Mouse (Mus musculus) frontal cortex, adult (tissue): ENCODE data around the gene Diras1.
"Not testable (repeated sequence)": the region's sequence is repeated elsewhere in the genome, so short reads cannot be mapped to it uniquely, and the experiment has no call there.

ENCODE experiments used
- ATAC-seq: cut with Nextera tagmentation; 2 replicates; pipeline ENCODE4 v1.9.2; 2017; ENCODE audit warnings: mild to moderate bottlenecking, moderate library complexity, mixed read lengths; ENCODE audit not compliant: low TSS enrichment

The Diras1 gene

GRCm38 (mm10) chr10:81025639-81026275 lies at the start of gene Diras1:
Diras1 (minus strand) TSS chr10:81025662.
- no peak for ATAC-seq

DNA sequence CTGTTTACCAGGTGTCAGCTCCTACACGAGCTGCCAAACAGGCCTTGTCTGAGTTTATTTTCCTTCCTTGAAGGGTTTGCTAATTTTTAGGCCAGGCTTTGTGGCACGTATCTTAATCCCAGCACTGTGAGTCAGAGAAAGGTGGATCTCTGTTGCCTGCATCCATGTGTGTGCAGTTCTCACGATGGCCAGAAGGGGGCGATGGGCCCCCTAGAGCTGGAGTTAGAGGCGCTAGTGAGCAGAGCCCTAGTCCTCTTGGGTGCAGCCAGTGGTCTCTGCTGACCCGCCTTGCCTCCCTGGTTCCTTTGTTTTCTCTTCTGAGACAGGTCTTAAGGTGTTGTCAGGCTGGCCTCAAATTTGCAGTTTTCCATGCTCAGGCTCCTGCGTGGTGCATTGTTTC lies 48.0 kb upstream of the Diras1 start:
- no peak for ATAC-seq

DNA sequence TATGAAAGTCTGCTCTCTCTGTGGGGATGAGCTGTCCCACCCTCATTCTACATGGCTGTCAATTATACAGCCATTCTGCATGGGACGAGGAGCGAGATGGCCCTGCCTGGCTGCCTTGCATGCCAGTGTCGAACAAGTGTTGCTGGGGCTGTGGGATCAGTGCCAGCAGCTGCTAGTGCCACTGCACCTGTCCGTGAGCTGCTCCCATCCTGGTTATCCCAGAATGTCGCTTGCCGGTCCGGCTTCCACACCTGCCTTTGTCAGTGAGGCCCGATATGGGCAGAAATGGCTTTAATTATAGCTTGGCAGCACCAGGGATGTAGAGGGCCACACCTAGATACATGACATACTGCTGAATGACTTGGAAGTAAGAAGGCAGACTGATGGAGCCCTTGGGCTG lies 46.8 kb upstream of the Diras1 start:
- ATAC-seq, result no peak

- peak; percentile 98 for ATAC-seq
Measured at GRCm38 (mm10) chr10:81069836-81070235, 44.4 kb upstream of the Diras1 start, which contains the start of gene Thop1. Thop1 (plus strand) TSS chr10:81070035.

- no peak for ATAC-seq
Measured at GRCm38 (mm10) chr10:81068706-81069105, 43.2 kb upstream of the Diras1 start.

DNA sequence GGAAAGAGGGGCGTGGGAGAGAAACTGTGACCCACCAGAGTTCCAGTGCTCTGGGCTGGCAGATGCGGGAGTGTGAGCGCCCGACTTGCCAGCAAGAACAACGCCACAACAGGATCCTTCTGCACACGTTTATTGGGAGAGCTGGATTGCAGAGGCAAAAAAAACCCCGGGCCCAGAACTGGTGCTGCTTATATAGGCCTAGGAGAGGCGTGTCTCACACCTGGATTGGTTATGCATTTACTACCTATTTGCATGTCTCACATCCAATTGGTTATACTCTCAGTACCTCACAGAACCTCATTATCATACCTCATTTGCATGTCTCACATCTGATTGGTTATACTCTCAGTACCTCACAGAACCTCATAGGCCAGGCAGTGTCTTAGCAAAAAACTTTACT lies 39.1 kb upstream of the Diras1 start:
- ATAC-seq, result not testable (repeated sequence)

DNA sequence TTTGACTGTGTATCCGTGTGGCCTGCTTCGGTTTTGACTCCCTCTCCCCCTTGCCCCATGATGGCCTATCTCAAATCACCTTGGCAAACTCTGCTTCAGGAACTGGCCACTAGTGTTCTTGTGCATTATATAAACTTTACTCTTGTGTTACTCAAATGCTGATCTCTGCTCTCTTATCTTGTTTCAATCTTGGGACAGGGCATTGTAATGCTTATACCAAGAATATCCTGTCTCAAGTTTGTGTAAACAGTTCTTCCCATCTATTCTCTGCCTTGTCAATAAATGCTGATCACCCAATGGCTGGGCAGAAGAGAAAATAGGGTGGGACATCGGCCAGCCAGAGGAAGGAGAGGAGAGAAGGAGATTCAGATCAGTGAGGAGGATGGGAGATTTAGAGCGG lies 37.2 kb upstream of the Diras1 start:
- no peak for ATAC-seq

DNA sequence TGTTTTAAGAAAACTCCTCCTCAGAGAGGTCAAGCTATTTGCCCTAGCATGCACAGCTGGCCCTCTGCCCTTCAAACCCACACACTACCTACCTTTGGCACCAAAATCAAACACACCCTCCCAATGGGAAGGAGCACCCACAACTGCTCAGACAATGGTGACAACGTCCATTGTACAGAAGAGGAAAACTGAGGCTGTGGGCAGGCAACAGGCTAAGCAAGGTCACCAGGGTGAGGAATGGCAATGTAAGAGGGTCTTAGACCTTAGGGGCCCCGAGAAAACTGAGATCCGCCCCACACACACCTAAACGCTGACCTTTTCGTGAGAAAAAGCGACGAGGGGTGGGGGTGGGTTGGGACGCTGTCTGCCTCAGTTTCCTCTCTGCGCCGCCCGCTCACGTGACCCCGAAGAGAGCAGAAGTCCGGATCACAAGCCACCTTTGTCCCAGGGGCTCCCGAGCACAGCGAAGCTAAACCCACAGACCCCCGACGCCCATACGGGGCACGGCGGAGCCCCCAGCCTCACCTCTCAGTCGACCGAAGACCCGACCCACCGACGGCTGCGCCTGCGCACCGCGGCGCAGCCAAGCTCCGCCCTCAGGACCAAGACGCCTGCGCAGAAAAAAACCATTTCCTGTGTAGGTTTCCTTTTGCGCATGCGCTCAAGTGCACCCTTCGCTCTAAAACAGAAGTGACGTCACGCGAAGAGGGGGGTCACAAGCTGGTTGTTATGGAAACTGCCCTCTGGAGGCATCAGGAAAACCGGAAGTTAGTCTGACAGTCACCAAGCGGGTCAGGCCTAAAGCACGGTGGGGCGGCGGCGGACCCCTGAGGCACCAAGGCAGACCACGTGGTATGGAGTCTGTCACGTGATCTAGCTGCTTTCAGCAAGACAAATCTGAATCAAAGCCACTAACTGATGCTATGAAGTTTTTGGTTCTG lies 34.4 kb upstream of the Diras1 start, which contains the start of gene Sgta:
Sgta (minus strand) TSS at position 579 of the 941 bp plus-strand sequence.
- ATAC-seq, result peak; percentile 99

GRCm38 (mm10) chr10:81058896-81059295 lies 33.4 kb upstream of the Diras1 start:
- ATAC-seq, result no peak

DNA sequence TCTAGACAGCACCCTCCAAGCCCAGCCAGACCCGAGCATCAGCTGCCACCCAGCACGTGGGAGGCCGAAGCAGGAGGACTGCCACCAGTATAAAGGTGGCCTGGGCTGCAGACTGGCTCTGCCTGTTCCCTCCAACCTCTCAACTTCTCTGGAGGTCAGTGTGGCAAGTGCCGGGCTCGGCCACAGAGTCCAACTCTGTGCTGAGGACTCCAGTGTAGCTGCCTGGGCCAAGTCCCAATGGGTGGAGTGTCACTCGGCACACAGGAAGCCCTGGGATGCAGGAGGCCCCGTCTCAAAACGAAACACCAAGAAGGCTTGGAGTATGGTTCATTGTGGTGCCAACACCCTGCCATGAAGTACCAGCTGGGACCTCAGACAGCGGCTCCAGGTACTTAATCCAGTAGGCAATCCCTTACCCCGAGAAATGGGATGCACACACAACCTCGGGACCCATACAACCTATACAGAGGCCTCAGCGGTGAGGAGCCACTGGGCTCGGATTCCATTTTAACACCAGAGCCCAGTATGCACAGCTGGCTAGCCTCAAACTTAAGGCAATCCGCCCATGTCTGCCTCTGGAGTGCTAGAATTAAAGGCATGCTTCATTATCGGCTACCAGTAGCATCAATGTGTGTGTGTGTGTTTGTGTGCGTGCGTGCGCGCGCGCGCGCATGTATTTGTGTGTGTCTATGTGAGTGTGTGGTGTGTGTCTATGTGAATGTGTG lies 32.1 kb upstream of the Diras1 start:
- ATAC-seq, result no peak

GRCm38 (mm10) chr10:81055802-81056340 lies 30.4 kb upstream of the Diras1 start:
- ATAC-seq, result not testable (repeated sequence)

DNA sequence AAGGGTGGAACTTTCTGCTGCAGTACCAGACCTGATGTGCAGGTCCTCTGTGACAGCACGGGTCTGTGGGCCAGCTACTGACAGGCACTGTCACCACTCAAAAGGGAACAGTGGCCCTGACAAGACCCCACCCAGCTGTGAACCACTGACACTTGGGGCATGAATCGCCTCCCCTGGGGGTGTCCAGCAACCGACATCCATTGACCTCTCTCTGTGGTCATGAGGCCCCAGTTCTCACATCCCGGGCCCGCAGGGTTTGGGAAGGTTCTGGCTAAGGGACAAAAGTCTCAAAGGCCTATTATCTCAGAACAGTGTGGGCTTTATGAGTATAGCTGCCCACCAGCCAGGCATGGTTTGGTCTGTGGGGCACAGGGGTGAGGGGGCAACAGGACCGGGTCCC lies 29.7 kb upstream of the Diras1 start:
- no peak for ATAC-seq

- no peak for ATAC-seq
Measured at GRCm38 (mm10) chr10:81052577-81052976, 27.1 kb upstream of the Diras1 start.

- ATAC-seq, result no peak
Measured at GRCm38 (mm10) chr10:81051133-81051532, 25.7 kb upstream of the Diras1 start.

GRCm38 (mm10) chr10:81050645-81051044 lies 25.2 kb upstream of the Diras1 start:
- ATAC-seq, result no peak

- not testable (repeated sequence) for ATAC-seq
Measured at GRCm38 (mm10) chr10:81045246-81045645, 19.8 kb upstream of the Diras1 start.

- ATAC-seq, result no peak
Measured at GRCm38 (mm10) chr10:81041458-81042175, 16.2 kb upstream of the Diras1 start.

DNA sequence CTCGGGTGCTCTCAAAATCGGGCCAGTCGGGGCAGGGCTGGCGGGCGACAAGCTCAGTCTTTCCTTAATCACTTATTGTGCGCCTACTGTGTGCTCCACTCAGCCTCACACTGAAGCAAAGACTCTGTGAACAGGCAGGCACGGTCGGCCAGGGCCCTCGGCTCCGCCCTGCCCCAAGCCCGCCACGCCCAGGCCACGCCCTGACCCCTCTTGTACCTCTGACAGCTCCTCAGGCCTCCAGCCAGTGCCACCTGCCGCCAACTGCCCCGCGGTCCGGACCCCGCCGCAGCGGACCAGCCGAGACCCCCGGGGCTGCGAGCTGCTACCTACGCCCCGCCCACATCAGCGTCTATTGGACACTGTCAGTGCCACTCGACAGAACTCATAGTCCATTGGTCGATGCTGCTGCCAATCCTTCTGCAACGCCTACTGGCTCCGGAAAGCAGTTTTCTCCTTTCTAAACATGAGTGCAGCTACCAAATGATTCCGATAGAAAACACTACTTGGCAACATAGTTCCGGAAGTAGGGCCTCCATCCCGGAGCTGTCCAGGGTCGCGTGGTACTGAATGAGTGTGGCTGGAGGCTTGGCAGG lies 11.6 kb upstream of the Diras1 start, which contains the start of gene Slc39a3:
Slc39a3 (minus strand) TSS at position 439 of the 593 bp plus-strand sequence.
- peak; percentile 98 for ATAC-seq

DNA sequence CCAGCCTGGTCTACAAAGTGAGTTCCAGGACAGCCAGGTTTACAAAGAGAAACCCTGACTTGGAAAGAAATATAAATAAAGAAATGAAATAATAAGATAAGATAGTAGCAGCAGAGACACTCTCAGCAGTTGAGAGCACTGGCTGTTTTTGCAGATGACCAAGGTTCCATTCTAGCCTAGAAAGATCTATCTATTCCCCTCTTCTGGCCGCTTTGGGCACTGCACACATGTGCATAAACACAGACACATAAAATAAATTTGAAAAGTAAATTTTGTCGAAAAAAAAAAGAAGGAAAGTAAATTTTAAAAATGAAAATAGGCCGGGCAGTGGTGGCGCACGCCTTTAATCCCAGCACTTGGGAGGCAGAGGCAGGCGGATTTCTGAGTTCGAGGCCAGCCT lies 10.8 kb upstream of the Diras1 start:
- no peak for ATAC-seq

DNA sequence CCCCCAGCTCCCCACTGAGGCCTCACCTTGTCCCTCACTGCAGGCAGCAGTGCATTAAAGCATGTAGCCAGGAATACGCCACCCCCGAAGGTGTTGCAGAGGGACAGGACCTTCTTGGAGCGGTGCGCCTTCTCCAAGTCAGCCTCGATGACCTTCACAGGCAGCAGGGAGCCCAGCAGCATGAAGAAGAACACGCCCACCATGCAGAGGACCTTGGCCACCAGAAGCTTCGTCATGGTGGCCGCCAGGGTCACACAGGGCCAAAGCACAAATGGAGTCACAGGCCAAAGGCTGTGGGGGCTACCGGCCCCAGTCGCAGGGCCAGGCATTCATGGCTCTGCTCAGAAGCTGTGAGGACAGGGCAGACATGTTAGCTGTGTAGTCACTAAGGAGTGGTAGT lies 8.1 kb upstream of the Diras1 start:
- ATAC-seq, result no peak

DNA sequence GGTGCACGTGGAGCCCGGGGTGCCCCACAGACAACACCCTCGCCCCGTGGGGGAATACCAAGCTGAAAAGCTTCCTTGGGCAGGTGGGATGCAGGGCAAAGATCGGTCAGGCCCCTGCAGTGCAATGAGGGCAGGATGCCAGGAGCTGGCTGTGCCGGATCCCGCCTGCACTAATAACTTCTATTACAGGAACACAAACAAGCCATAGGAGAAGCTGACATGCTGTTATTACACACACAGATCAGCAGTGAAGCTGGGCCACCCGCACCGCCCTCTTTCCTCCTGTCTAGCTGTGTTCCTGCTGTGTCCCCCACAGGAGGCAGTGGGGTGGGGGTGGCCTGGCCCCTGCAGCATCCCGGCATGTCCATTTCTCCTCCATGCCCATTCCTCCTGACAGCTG lies 3.6 kb upstream of the Diras1 start:
- no peak for ATAC-seq
